Mouse (Mus musculus): ENCODE measurements at regions not wholly inside any gene's neighbourhood (a gene's known extent, or its start where the extent isn't known, plus 50 kb on each side); places are given as distances from the start of the nearest gene placed in this dataset.

DNA sequence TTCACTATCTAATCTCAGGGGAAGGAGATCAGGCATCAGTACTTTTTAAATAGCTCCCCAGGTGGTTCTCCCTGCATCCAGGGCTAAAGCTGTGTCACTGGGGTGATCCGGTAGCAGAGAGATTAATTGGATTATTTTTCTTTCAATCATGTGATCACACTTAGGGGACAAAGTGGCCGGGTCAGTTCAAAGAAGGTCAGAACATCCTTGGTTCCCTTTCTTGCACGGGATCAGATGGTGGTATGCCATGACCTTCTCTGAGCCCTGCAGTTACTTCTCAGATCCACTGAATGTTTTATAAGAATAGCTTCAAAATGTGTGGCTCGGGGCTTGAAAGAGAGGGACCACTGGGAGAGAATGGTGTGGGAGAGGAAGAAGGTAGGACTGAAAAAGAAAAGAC lies 333.6 kb downstream of the Mllt3 start:
- TF ChIP-seq POLR2A (IDR thresholded peaks at IDR 0.05; ENCODE audit: extremely low read depth, insufficient read depth, low read length) (no peak), CTCF (IDR thresholded peaks at IDR 0.05; ENCODE audit: extremely low read depth, insufficient read depth, low read length) (no peak)
